Mouse (Mus musculus): ENCODE data around the gene Phldb2. TPM values are rescaled to one million over a fixed set of nuclear protein-coding genes. Genes with fewer than 3 reads are reported as not detected.

The Phldb2 gene
- polyA plus RNA-seq, 1 experiment from 2014 or later = 24.3 TPM

GRCm38 (mm10) chr16:45722460-45722951 is 230.9 kb downstream of the Phldb2 start:
- 68% methylated on average over 3 of the region's 3 CpGs for WGBS

DNA sequence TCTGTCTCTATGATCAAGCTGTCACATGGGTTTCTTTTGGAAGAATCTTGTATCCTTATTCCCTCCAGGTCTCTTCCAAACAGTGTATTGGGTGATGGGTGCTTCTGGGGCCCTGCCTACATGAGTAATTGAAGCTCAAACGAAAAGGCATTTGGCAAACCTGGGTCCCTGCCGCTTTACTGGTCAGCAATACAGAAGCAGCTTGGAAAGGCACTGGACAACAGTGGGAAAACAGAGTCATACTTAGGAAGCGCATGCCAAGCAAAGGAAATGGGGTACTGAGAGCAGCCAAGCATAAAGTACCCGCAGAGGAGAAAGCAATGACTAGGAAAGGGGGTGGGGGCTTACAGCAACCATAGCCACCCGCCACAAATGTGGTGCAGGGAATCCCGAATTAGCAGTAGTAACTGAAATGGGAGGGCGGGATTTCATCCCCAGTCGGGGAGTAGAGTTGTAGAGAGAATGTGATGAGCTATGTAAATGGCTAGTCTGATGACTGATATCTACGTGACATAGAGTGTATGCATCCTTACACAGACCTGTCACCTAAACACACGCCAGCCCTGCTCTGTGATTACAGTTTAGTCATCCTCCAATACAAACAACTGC is 233.3 kb downstream of the Phldb2 start:
- WGBS = 80% methylated on average over 10 of the region's 10 CpGs
- Histone ChIP-seq H3K4me2 (no peak overlapping the region), H3K4me3 (ENCODE audit: low read depth, low read length) (no peak overlapping the region), H3K27ac (ENCODE audit: low read depth, low read length) (no peak overlapping the region), H3K4me1 (replicated peaks; ENCODE audit: control insufficient read depth, insufficient read depth, low read length) (no peaks in the 10 kb centered on the region), H3K27me3 (replicated peaks; ENCODE audit: control insufficient read depth, insufficient read depth, low read length) (peaks cover 6% of the 10 kb centered on the region; the same call in 1 of the 2 replicates), H3K9ac (ENCODE audit: low read depth, low read length) (no peak overlapping the region), H3K9me3 (ENCODE audit: control insufficient read depth, low read length) (no peaks in the 10 kb centered on the region), H3K36me3 (ENCODE audit: control insufficient read depth, insufficient read depth, low read length) (no peaks in the 10 kb centered on the region)
- DNase-seq (ENCODE audit: low spot score) (no peak), ATAC-seq (replicated peaks; ENCODE audit: low FRiP score) (no peak)

More at GRCm38 (mm10) chr16:45722460-45722951, 230.9 kb downstream of the Phldb2 start:
- H3K36me3 ChIP-seq (ENCODE audit: control insufficient read depth, insufficient read depth, low read length) = no peaks in the 10 kb centered on the region
- DNase-seq (ENCODE audit: low spot score) = no peak
- H3K9me3 ChIP-seq (ENCODE audit: control insufficient read depth, low read length) = no peaks in the 10 kb centered on the region
- H3K9ac ChIP-seq (ENCODE audit: low read depth, low read length) = no peak overlapping the region
- no peak overlapping the region for H3K27ac ChIP-seq (ENCODE audit: low read depth, low read length)
- no peak overlapping the region for H3K4me2 ChIP-seq
- no peak overlapping the region for H3K4me3 ChIP-seq (ENCODE audit: low read depth, low read length)
- no peaks in the 10 kb centered on the region for H3K4me1 ChIP-seq (replicated peaks; ENCODE audit: control insufficient read depth, insufficient read depth, low read length)
- ATAC-seq (replicated peaks; ENCODE audit: low FRiP score) = no peak
- peaks cover 6% of the 10 kb centered on the region; the same call in 1 of the 2 replicates for H3K27me3 ChIP-seq (replicated peaks; ENCODE audit: control insufficient read depth, insufficient read depth, low read length)

GRCm38 (mm10) chr16:45718296-45718695 is 235.1 kb downstream of the Phldb2 start:
- H3K27ac ChIP-seq (ENCODE audit: low read depth, low read length) = no peak overlapping the region
- H3K4me2 ChIP-seq = no peak overlapping the region
- H3K36me3 ChIP-seq (ENCODE audit: control insufficient read depth, insufficient read depth, low read length) = no peaks in the 10 kb centered on the region
- no peak for ATAC-seq (replicated peaks; ENCODE audit: low FRiP score)
- no peaks in the 10 kb centered on the region; the same call in 1 of the 2 replicates for H3K27me3 ChIP-seq (replicated peaks; ENCODE audit: control insufficient read depth, insufficient read depth, low read length)
- no peak for DNase-seq (ENCODE audit: low spot score)
- no peaks in the 10 kb centered on the region for H3K9me3 ChIP-seq (ENCODE audit: control insufficient read depth, low read length)
- 90% methylated on average over 4 of the region's 4 CpGs for WGBS
- H3K4me1 ChIP-seq (replicated peaks; ENCODE audit: control insufficient read depth, insufficient read depth, low read length) = no peaks in the 10 kb centered on the region
- H3K9ac ChIP-seq (ENCODE audit: low read depth, low read length) = no peak overlapping the region
- H3K4me3 ChIP-seq (ENCODE audit: low read depth, low read length) = no peak overlapping the region

GRCm38 (mm10) chr16:45714489-45715150 is 238.8 kb downstream of the Phldb2 start:
- Histone ChIP-seq H3K27me3 (replicated peaks; ENCODE audit: control insufficient read depth, insufficient read depth, low read length) (no peaks in the 10 kb centered on the region), H3K4me1 (replicated peaks; ENCODE audit: control insufficient read depth, insufficient read depth, low read length) (no peaks in the 10 kb centered on the region), H3K27ac (ENCODE audit: low read depth, low read length) (no peak overlapping the region), H3K36me3 (ENCODE audit: control insufficient read depth, insufficient read depth, low read length) (no peaks in the 10 kb centered on the region), H3K9ac (ENCODE audit: low read depth, low read length) (no peak overlapping the region), H3K4me3 (ENCODE audit: low read depth, low read length) (no peak overlapping the region), H3K9me3 (ENCODE audit: control insufficient read depth, low read length) (no peaks in the 10 kb centered on the region), H3K4me2 (no peak overlapping the region)
- 78% methylated on average over 5 of the region's 5 CpGs for WGBS
- no peak for ATAC-seq (replicated peaks; ENCODE audit: low FRiP score)
- no peak for DNase-seq (ENCODE audit: low spot score)

DNA sequence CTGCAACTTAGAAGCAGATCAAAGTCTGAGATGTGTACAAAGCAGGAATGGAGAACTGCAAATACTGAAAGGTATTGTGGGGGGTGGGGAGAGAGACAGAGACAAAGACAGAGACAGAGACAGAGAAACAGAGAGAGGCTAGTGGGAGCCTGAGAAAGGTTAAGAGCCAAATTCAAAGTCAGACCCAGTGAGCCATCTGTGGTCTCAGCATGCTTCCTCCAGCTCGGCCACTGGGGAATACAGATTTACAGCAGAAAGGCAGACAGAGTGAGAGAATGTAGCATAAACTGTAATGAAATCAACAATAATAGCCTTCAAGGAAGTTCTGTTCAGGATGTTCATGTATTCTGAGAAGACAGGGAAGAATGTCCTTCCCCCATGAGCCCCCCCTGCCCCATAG is 239.5 kb downstream of the Phldb2 start:
- WGBS = 54% methylated on average over 1 of the region's 1 CpGs
- H3K9ac ChIP-seq (ENCODE audit: low read depth, low read length) = no peak overlapping the region

DNA sequence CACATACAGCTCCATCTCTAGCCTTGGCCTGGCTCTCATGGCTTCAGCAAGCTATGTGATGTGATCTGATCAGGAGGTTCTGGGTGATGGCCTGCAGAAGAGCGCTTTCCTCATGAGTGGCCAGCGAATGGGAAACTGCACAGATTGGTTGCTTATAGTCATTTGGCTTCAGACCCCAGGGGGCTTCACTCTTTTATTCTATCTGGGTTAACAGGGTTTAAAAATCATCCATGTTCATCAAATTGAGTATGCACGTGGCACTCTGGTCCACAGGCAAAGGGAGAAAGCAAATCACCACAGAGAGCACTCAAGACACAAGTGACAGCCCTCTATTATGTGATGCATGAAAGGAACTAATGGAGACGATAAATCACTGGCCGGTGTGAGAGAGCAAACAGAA is 240.1 kb downstream of the Phldb2 start:
- Histone ChIP-seq H3K4me2 (no peak overlapping the region), H3K4me3 (ENCODE audit: low read depth, low read length) (no peak overlapping the region), H3K9ac (ENCODE audit: low read depth, low read length) (no peak overlapping the region), H3K27me3 (replicated peaks; ENCODE audit: control insufficient read depth, insufficient read depth, low read length) (no peaks in the 10 kb centered on the region), H3K36me3 (ENCODE audit: control insufficient read depth, insufficient read depth, low read length) (no peaks in the 10 kb centered on the region), H3K4me1 (replicated peaks; ENCODE audit: control insufficient read depth, insufficient read depth, low read length) (no peaks in the 10 kb centered on the region), H3K9me3 (ENCODE audit: control insufficient read depth, low read length) (no peaks in the 10 kb centered on the region), H3K27ac (ENCODE audit: low read depth, low read length) (no peak overlapping the region)
- 80% methylated on average over 5 of the region's 5 CpGs for WGBS
- DNase-seq (ENCODE audit: low spot score) (no peak), ATAC-seq (replicated peaks; ENCODE audit: low FRiP score) (no peak)

More for the DNA sequence above, 239.5 kb downstream of the Phldb2 start:
- no peaks in the 10 kb centered on the region for H3K36me3 ChIP-seq (ENCODE audit: control insufficient read depth, insufficient read depth, low read length)
- no peaks in the 10 kb centered on the region for H3K9me3 ChIP-seq (ENCODE audit: control insufficient read depth, low read length)
- H3K4me1 ChIP-seq (replicated peaks; ENCODE audit: control insufficient read depth, insufficient read depth, low read length) = no peaks in the 10 kb centered on the region
- H3K4me2 ChIP-seq = no peak overlapping the region
- ATAC-seq (replicated peaks; ENCODE audit: low FRiP score) (no peak), DNase-seq (ENCODE audit: low spot score) (no peak)
- no peak overlapping the region for H3K27ac ChIP-seq (ENCODE audit: low read depth, low read length)
- no peak overlapping the region for H3K4me3 ChIP-seq (ENCODE audit: low read depth, low read length)
- H3K27me3 ChIP-seq (replicated peaks; ENCODE audit: control insufficient read depth, insufficient read depth, low read length) = no peaks in the 10 kb centered on the region

DNA sequence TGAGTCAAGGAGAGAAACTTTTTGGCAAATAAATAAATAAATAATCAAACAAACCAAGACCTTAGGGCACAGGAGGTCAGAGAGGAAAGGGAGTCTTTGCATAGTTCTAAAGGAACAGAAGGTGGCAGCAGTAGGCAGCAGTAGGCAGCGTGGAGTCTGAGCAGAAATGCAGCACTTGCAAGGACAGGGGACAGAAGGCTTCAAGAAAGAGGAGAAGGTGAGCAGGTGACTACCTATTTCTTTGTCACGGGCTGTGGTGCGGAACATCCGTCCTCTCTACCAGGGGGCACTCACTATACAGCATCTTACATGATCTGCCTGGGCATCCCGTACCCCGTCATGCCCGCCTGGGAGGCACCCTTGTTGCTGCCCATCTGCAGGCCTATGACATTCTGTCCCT is 242.1 kb downstream of the Phldb2 start:
- ATAC-seq (replicated peaks; ENCODE audit: low FRiP score) (no peak), DNase-seq (ENCODE audit: low spot score) (no peak)
- whole genome bisulfite sequencing = 65% methylated on average over 7 of the region's 7 CpGs
- Histone ChIP-seq H3K9me3 (ENCODE audit: control insufficient read depth, low read length) (no peaks in the 10 kb centered on the region), H3K36me3 (ENCODE audit: control insufficient read depth, insufficient read depth, low read length) (no peaks in the 10 kb centered on the region), H3K4me1 (replicated peaks; ENCODE audit: control insufficient read depth, insufficient read depth, low read length) (no peaks in the 10 kb centered on the region), H3K4me3 (ENCODE audit: low read depth, low read length) (no peak overlapping the region), H3K4me2 (no peak overlapping the region), H3K9ac (ENCODE audit: low read depth, low read length) (no peak overlapping the region), H3K27ac (ENCODE audit: low read depth, low read length) (no peak overlapping the region), H3K27me3 (replicated peaks; ENCODE audit: control insufficient read depth, insufficient read depth, low read length) (no peaks in the 10 kb centered on the region)

- H3K27ac ChIP-seq (ENCODE audit: low read depth, low read length) = no peak overlapping the region
- 64% methylated on average over 5 of the region's 5 CpGs for WGBS
Observed at GRCm38 (mm10) chr16:45699301-45699700, 254.1 kb downstream of the Phldb2 start.

GRCm38 (mm10) chr16:45697996-45698395 is 255.4 kb downstream of the Phldb2 start:
- WGBS = 73% methylated on average over 6 of the region's 6 CpGs
- no peaks in the 10 kb centered on the region for H3K9me3 ChIP-seq (ENCODE audit: control insufficient read depth, low read length)

More at GRCm38 (mm10) chr16:45699301-45699700, 254.1 kb downstream of the Phldb2 start:
- H3K27me3 ChIP-seq (replicated peaks; ENCODE audit: control insufficient read depth, insufficient read depth, low read length) = no peaks in the 10 kb centered on the region
- no peaks in the 10 kb centered on the region for H3K4me1 ChIP-seq (replicated peaks; ENCODE audit: control insufficient read depth, insufficient read depth, low read length)
- H3K9ac ChIP-seq (ENCODE audit: low read depth, low read length) = no peak overlapping the region
- H3K4me3 ChIP-seq (ENCODE audit: low read depth, low read length) = no peak overlapping the region
- no peak for DNase-seq (ENCODE audit: low spot score)
- no peaks in the 10 kb centered on the region for H3K9me3 ChIP-seq (ENCODE audit: control insufficient read depth, low read length)
- no peak overlapping the region for H3K4me2 ChIP-seq
- ATAC-seq (replicated peaks; ENCODE audit: low FRiP score) = no peak
- H3K36me3 ChIP-seq (ENCODE audit: control insufficient read depth, insufficient read depth, low read length) = no peaks in the 10 kb centered on the region

More at GRCm38 (mm10) chr16:45697996-45698395, 255.4 kb downstream of the Phldb2 start:
- Histone ChIP-seq H3K27ac (ENCODE audit: low read depth, low read length) (no peak overlapping the region), H3K4me1 (replicated peaks; ENCODE audit: control insufficient read depth, insufficient read depth, low read length) (no peaks in the 10 kb centered on the region), H3K9ac (ENCODE audit: low read depth, low read length) (no peak overlapping the region), H3K4me2 (no peak overlapping the region), H3K4me3 (ENCODE audit: low read depth, low read length) (no peak overlapping the region), H3K27me3 (replicated peaks; ENCODE audit: control insufficient read depth, insufficient read depth, low read length) (no peaks in the 10 kb centered on the region), H3K36me3 (ENCODE audit: control insufficient read depth, insufficient read depth, low read length) (no peaks in the 10 kb centered on the region)
- ATAC-seq (replicated peaks; ENCODE audit: low FRiP score) (no peak), DNase-seq (ENCODE audit: low spot score) (no peak)

Measured in liver, embryonic 11.5 days (tissue).